Mouse (Mus musculus): ENCODE results near the gene Slc26a9.

DNA sequence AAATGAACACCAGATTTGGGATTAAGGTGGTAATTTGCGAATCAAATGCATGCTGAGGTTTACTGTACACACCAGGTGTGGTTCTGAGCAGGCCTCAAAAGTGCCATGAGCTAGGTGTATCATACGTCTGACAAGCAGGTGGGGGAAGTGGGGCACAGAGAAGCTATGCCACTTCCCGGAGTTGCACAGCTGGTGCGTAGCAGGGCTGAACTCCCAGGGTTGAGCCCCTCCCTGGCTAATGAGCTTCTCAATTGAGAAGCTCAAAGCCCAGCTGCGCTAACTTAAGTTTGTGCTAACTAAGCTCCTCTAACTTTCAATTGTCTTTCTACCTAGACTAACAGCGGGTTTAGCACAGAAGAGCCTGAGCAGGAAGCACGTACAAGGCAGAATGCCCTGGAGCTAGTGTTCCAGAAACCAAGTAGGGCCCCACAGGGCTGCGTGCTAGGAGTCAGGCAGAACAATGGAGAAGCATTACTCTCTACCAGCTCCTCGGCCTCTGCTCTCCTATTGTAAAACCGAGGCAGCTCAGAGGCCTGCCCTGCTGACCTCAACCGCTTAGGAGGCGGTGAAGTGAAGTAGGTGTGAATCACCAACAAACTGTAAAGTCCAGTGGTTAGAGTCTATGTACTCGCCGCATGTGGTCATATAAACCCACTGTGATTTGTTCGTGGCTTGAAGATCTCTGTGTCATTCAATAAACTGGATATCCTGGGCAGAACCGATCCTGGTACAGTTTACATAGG, 24.7 kb upstream of the Slc26a9 start:
- no peak for TF ChIP-seq CTCF (conservative IDR thresholded peaks at IDR 0.05; ENCODE audit: low read length)
- no peak for TF ChIP-seq POU5F1 (IDR thresholded peaks at IDR 0.05; ENCODE audit: borderline replicate concordance, low read length)
- TF ChIP-seq NANOG (IDR thresholded peaks at IDR 0.05; ENCODE audit: borderline replicate concordance, low read length), result 0 out of 2 replicates have a peak, but pooled peaks have one; percentile 32

All from E14TG2a.4 (cell line).